Mouse (Mus musculus): ENCODE data around the gene Ddx18. TPM values are rescaled to one million over a fixed set of nuclear protein-coding genes. Genes with fewer than 3 reads are reported as not detected.

Ddx18 gene
- total RNA-seq, 2 experiments from 2014 or later, result 16.2 to 20.2 TPM

DNA sequence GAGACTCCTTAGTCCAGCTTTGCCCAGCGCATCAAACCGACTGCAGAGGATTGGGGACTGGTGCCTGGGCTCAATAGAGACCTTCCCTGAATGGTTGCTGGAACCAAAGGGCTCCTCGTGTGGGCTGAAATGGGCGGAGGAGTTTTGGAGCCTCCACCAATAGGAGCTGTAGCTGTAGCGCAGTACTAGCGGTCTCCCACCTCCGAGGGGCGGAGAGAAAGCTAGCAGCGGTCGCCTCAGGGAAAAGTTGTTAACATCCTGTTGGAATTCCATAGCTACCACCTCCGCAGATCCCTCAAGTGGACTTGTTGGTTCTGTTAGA lies 39.4 kb downstream of the Ddx18 start, which contains the start of gene Htr5b:
Gene Htr5b (minus strand): TSS at position 67 of the 322 bp plus-strand sequence.
- DNase-seq, result peak; percentile 3 to 10
- intact Hi-C loops (cut with DNase I), result no loop called here

DNA sequence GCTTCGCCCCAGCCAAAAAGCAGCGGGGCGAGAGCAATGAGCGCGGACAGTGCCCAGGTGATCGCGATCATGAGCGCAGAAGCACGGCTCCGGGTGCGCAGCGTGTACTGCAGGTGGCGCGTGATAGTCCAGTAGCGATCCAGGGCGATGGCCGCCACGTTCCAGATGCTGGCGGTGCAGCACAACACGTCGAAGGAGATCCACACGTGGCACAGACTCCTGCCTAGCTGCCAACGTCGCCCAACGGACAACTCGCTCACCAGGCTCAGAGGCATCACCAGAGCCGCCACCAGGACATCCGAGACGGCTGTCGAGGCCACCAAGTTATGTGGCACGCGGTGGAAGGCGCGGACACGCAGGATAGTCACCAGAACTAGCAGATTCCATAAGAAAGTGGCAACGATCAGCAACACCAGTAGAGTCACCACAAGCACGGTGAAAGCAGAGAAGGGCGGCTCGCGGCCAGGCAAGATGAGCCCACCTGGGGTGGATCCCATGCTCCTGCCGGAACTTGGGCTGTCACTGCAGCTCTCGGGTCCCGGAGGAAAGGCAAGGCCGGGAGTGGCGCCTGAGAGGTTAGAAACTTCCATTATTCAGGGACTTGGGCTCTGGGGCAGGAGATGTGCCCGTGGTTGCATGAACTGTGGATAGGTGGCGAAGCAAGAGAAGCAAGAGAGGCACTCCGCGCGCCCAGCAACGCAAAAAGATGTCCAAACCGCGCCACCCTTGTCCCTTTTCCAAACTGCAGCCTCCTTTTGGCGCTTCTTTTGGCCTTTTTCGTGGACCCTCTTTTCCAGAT lies 40.0 kb downstream of the Ddx18 start:
- no peak for DNase-seq
- intact Hi-C loops (cut with DNase I), result no loop called here

DNA sequence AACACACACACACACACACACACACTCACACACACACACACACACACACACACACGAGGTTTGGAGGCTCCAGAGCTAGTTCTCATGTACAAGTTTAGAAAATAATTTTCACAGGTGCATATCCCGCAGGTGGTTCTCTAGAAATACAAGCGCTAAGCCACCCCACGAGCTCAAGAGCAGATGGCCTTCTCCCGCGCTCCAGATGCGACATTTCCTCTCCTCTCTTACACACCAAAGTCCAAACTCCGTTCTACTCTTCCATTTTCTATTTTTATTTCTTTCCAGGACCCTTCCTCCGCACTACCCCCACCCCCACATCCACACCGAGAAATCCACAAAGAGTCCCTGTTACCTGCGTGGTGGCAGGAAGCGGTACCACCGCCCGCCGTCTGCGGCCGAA lies 40.7 kb downstream of the Ddx18 start:
- DNase-seq, result no peak
- intact Hi-C loops (cut with DNase I), result no loop called here

DNA sequence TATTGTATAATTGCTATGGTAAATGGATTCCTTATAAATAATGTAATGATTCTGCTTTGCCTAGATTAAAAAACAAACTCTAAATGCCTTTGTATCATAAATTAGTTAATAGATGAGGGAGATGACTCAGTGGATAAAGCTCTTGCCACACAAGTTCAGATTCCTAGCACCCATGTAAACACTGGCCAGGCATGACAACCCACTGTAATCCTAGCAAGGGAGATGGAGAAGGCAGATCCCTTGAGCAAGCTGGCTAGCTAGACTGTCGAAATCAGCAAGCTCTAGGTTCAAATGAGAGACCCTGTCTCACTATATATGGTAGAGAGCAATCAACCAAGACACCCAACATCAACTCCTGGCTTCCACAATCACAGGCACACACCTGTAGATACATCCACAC lies 49.2 kb downstream of the Ddx18 start:
- intact Hi-C loops (cut with DNase I), result no loop called here
- no peak for DNase-seq

DNA sequence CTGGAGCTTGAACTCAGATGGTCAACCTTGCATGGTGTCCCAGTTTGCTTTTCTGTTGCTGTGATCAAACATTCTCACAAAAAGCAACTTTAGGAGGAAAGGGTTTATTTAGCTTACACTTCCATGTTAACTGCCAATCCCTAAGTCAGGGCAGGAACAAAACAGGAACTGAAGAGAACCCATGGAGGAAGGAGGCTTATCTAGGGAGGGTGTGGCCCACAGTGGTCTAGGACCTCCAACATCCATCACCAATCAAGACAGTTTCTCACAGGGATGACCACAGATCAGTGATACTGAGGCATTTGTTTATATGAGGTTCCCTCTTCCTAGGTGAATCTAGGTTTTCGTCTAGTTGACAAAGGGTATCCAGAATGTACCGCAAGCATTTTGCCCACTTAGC lies 55.8 kb downstream of the Ddx18 start:
- intact Hi-C loops (cut with DNase I), result no loop called here
- no peak for DNase-seq

DNA sequence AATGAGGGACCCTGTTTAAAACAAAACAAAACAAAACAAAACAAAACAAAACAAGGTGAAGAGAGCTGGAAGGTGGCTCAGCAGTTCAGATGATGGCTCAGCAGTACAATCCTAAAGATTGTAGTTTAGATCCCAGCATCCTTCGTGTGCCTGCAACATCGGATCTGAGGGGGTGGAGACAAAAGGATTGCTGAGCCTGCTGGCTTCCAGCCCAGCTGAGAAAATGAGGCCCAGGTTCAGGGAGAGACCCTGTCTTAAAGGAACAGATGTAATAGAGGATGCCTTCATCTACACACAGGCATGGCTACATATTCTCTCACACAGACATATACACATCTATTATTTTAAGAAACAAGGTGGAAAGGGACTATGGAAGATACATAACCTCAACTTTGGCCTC lies 56.6 kb downstream of the Ddx18 start:
- intact Hi-C loops (cut with DNase I), result no loop called here

DNA sequence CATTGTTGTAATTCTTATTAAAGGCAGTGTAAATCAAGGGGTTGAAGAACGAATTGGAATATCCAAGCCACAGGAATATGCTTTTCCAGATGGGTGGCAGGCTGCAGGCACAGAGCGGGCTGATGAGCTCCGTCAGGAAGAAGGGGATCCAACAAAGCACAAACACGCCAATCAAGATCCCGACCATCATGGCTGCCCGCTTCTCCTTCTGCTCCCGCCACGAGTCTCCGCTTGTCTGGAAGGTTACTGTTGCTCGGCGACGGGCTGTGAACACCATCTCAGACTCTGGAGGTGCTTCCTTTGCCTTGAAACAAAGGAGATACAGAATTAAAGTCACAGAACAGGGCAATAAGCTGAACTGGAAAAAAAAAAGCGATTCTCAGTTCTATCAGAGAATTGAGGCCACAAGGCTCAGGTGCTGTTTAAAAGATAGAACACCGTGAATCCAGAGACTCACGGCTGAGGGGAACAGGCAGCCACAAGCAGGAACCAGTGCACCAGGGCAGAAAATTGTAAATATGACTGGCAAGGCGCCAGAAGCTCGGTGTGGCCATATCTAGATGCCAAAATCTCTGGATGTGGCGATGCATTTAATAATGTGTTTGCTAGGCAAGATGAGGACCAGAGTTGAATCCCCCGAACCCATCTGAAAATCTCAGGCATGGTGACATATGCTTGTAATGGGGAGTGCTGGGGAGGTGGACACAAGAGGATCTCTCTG lies 57.2 kb downstream of the Ddx18 start:
- no peak for DNase-seq
- intact Hi-C loops (cut with DNase I), result no loop called here

More for the DNA sequence above, 56.6 kb downstream of the Ddx18 start:
- no peak for DNase-seq

DNA sequence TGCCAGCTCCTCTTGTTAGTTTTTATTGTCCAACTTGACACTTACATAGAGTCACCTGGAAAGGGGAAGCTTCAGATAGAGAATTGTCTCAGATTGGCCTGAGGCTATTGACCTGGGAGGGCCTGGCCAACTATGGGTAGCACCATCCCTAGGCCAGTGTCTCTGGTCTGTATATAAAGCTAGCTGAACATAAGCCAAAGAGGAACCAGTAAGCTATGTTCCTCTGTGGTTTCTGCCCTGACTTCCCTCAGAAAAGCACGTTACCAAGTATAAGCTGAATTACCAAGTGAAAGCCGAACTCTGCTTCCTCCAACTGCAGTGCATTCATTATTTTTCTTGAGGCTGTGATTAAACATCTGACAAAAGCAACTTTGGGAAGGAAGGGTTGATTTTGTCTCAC lies 59.1 kb downstream of the Ddx18 start:
- no peak for DNase-seq
- intact Hi-C loops (cut with DNase I), result no loop called here

Other genes with a start within 250 kb of the Ddx18 start
- 10 to 100 TPM; 48.0 to 55.9 TPM for gene Insig2, start 235.4 kb downstream of the Ddx18 start, total RNA-seq (2021)
- gene Ccdc93, start 136.9 kb downstream of the Ddx18 start, total RNA-seq (2021), result 10 to 100 TPM; 16.0 to 16.2 TPM
- not detected for gene Htr5b, start 39.5 kb downstream of the Ddx18 start, total RNA-seq (2021)

Data from heart, postnatal 10 days (tissue).